Mouse (Mus musculus): ENCODE data around the gene BC034090. TPM values are rescaled to one million over a fixed set of nuclear protein-coding genes. Genes with fewer than 3 reads are reported as not detected.

Gene BC034090
- polyA plus RNA-seq, 1 experiment from 2014 or later, result 1.7 TPM

DNA sequence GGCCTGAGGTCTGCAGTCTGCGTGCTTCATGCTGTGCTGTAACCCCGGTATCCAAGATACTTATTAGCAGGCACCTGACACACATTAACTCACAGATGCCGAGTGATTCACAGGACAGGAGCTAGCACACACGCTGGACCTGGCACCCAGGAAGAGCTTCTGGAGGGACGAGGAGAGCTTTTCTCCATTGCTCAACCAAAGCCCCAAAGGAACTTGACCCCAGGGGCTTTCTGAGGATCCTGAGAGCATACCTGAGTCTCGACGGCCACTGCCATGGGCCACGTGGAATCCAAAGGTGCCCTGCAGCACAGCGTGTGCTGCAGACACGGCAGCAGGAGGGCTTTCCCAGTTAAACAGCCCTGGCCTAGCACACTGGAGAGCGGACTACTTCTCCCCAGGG is 27.9 kb downstream of the BC034090 start:
- 0 out of 2 replicates have a peak, but pooled peaks cover 3% of the 10 kb centered on the region for H3K27me3 ChIP-seq (ENCODE audit: control insufficient read depth, insufficient read depth, low read length)

DNA sequence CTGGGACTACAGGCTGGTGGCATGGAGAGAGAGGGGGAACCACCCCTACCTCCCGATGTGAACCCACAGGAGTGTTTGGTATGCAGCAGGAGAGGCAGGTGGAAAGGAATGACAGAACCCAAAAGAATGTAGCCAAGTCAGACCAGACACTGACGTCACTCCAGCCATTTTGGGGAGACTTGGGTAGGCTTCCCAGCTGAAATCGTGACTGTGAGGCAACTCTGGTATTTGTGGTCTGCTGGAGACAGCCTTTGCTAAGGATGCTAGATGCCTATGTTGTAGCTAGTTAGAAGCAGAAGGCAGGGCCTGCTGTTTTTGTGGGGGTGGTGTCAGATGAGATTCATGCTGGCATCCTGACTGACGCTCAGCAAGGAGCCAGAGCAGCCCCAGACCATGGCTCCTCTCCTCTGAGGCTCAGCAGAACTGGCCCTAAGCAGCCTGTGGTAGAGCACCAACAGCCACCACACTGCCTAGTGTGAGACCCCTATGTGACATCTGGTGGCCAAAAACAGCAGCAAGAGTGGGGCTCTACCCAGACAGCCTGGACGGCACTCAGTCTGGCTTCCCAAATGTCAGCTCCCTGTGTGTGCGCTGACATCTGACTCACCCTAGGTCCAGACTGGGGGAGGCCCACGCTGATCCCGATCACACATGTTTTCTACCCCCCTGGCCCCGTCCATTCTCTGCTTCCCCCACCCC is 29.0 kb downstream of the BC034090 start:
- no peak overlapping the region for H3K27ac ChIP-seq (ENCODE audit: low read depth, low read length)
- H3K4me2 ChIP-seq (replicated peaks; ENCODE audit: low read depth, low read length), result no peak overlapping the region
- ATAC-seq (ENCODE audit: low FRiP score) (peak; percentile 13; the same call in 1 of the 2 replicates), DNase-seq (ENCODE audit: low spot score) (peak; percentile 53)
- peaks cover 18% of the 10 kb centered on the region for H3K4me1 ChIP-seq (replicated peaks; ENCODE audit: control insufficient read depth, insufficient read depth, low read length)
- H3K9ac ChIP-seq (ENCODE audit: low read depth, low read length), result no peak overlapping the region
- H3K36me3 ChIP-seq (ENCODE audit: control insufficient read depth, insufficient read depth, low read length), result no peaks in the 10 kb centered on the region
- WGBS, result 52% methylated on average over 9 of the region's 9 CpGs
- H3K27me3 ChIP-seq (ENCODE audit: control insufficient read depth, insufficient read depth, low read length), result 0 out of 2 replicates have a peak, but pooled peaks cover 3% of the 10 kb centered on the region
- no peaks in the 10 kb centered on the region for H3K9me3 ChIP-seq (ENCODE audit: control insufficient read depth, low read length)
- H3K4me3 ChIP-seq (ENCODE audit: low read depth, low read length), result no peak overlapping the region

More for the DNA sequence above, 27.9 kb downstream of the BC034090 start:
- Histone ChIP-seq H3K9me3 (ENCODE audit: control insufficient read depth, low read length) (no peaks in the 10 kb centered on the region), H3K4me1 (replicated peaks; ENCODE audit: control insufficient read depth, insufficient read depth, low read length) (peaks cover 16% of the 10 kb centered on the region), H3K4me3 (ENCODE audit: low read depth, low read length) (no peak overlapping the region), H3K4me2 (replicated peaks; ENCODE audit: low read depth, low read length) (no peak overlapping the region), H3K27ac (ENCODE audit: low read depth, low read length) (no peak overlapping the region), H3K36me3 (ENCODE audit: control insufficient read depth, insufficient read depth, low read length) (no peaks in the 10 kb centered on the region), H3K9ac (ENCODE audit: low read depth, low read length) (no peak overlapping the region)
- DNase-seq (ENCODE audit: low spot score) (no peak), ATAC-seq (ENCODE audit: low FRiP score) (no peak)
- WGBS, result 72% methylated on average over 11 of the region's 11 CpGs

DNA sequence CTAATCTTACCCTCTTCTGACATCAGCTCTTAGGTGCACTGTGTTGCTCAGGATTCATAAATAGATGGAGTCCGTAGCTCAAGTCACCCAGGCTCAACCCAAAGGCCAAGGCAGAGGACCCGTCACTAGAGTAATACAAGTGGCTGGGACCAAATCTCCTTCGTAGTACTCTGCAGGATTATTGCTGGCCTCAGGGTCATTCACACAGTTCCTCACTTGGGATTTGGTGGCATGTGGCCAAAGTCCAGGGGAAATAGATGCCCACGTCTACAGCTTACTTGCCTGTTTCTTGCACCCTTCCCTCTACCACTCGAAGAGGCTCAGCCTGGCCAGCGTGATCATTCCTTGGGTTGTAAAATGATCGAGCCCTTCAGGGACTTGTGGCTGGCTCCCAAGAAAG is 30.3 kb downstream of the BC034090 start:
- no peak overlapping the region for H3K9ac ChIP-seq (ENCODE audit: low read depth, low read length)
- no peak overlapping the region for H3K4me2 ChIP-seq (replicated peaks; ENCODE audit: low read depth, low read length)
- no peak overlapping the region for H3K4me3 ChIP-seq (ENCODE audit: low read depth, low read length)
- no peaks in the 10 kb centered on the region for H3K9me3 ChIP-seq (ENCODE audit: control insufficient read depth, low read length)
- peaks cover 18% of the 10 kb centered on the region for H3K4me1 ChIP-seq (replicated peaks; ENCODE audit: control insufficient read depth, insufficient read depth, low read length)
- ATAC-seq (ENCODE audit: low FRiP score) (no peak), DNase-seq (ENCODE audit: low spot score) (no peak)
- H3K27ac ChIP-seq (ENCODE audit: low read depth, low read length), result no peak overlapping the region
- 87% methylated on average over 7 of the region's 7 CpGs for WGBS
- no peaks in the 10 kb centered on the region for H3K36me3 ChIP-seq (ENCODE audit: control insufficient read depth, insufficient read depth, low read length)
- 0 out of 2 replicates have a peak, but pooled peaks cover 3% of the 10 kb centered on the region for H3K27me3 ChIP-seq (ENCODE audit: control insufficient read depth, insufficient read depth, low read length)

DNA sequence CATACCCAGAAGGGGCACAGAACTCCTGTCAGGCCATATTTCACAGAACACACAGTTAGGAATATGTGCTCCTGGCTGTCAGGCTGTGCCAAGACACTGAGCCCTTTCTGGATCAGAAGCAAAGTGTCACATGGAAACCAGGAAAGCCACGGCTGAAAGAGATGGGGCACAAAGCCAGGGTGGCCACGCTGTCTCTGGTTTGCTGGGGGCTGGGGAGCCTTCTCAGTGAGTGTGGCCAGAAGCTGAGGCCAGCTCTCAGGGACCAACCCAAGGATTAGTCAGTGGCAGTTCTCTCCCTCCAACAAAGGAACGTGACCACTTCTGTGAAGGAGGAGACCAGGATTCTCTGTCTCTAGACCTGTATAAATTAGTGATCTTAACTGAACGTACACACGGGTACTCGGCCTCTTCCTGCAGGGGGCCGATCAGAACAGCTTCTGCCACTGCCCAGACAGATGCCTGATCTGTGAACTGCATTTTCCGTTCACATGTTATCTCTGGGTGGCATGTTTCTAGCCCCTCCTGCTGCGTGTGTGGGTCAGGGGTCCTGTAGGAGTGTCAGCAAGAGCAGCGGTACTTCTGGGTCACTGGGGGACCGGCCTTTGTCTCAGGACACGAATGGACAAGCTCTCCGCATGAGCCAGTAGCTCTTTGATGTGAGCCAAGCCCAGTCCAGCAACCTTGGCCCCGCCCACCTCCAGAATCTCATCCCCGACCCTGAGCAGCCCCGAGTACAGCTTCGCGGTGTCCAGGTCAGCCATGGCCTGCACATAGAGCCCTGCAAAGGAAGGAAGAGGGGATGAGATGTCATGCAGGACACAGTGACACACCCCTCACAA is 31.1 kb downstream of the BC034090 start:
- Histone ChIP-seq H3K4me2 (replicated peaks; ENCODE audit: low read depth, low read length) (peak overlapping the region; percentile 7; the same call in 1 of the 2 replicates), H3K4me1 (replicated peaks; ENCODE audit: control insufficient read depth, insufficient read depth, low read length) (peaks cover 18% of the 10 kb centered on the region), H3K9me3 (ENCODE audit: control insufficient read depth, low read length) (no peaks in the 10 kb centered on the region), H3K9ac (ENCODE audit: low read depth, low read length) (peak overlapping the region; percentile 49), H3K27ac (ENCODE audit: low read depth, low read length) (peak overlapping the region; percentile 75), H3K36me3 (ENCODE audit: control insufficient read depth, insufficient read depth, low read length) (no peaks in the 10 kb centered on the region), H3K4me3 (ENCODE audit: low read depth, low read length) (no peak overlapping the region), H3K27me3 (ENCODE audit: control insufficient read depth, insufficient read depth, low read length) (0 out of 2 replicates have a peak, but pooled peaks cover 3% of the 10 kb centered on the region)
- ATAC-seq (ENCODE audit: low FRiP score) (peak; percentile 38), DNase-seq (ENCODE audit: low spot score) (peak; percentile 62)
- WGBS, result 9% methylated on average over 18 of the region's 18 CpGs

DNA sequence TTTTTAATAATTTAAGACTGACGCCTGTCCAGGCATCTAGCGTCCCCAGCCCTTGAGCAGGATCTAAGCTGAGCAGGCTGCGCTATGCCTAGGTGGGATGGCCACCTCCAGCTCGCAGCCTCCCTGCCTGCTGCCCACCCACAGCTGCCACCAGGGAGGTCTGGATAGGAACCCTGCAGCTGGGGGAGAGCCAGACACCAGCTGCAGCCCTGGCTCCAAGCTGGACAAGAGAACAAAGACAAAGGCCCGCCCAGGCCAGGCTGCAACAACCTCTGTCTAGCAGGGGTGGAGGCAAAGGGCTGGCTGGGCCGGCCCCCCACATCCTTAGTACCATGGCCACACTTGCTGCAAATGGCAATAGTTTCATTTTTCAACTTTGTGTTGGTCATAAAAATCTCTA is 31.8 kb downstream of the BC034090 start:
- 0 out of 2 replicates have a peak, but pooled peaks cover 3% of the 10 kb centered on the region for H3K27me3 ChIP-seq (ENCODE audit: control insufficient read depth, insufficient read depth, low read length)
- WGBS, result 6% methylated on average over 6 of the region's 6 CpGs
- no peak overlapping the region for H3K4me3 ChIP-seq (ENCODE audit: low read depth, low read length)
- peak overlapping the region; percentile 75 for H3K27ac ChIP-seq (ENCODE audit: low read depth, low read length)
- DNase-seq (ENCODE audit: low spot score) (peak; percentile 83), ATAC-seq (ENCODE audit: low FRiP score) (peak; percentile 72)
- H3K4me1 ChIP-seq (replicated peaks; ENCODE audit: control insufficient read depth, insufficient read depth, low read length), result peaks cover 18% of the 10 kb centered on the region
- no peaks in the 10 kb centered on the region for H3K36me3 ChIP-seq (ENCODE audit: control insufficient read depth, insufficient read depth, low read length)
- no peak overlapping the region for H3K4me2 ChIP-seq (replicated peaks; ENCODE audit: low read depth, low read length)
- no peaks in the 10 kb centered on the region for H3K9me3 ChIP-seq (ENCODE audit: control insufficient read depth, low read length)
- H3K9ac ChIP-seq (ENCODE audit: low read depth, low read length), result peak overlapping the region; percentile 49

DNA sequence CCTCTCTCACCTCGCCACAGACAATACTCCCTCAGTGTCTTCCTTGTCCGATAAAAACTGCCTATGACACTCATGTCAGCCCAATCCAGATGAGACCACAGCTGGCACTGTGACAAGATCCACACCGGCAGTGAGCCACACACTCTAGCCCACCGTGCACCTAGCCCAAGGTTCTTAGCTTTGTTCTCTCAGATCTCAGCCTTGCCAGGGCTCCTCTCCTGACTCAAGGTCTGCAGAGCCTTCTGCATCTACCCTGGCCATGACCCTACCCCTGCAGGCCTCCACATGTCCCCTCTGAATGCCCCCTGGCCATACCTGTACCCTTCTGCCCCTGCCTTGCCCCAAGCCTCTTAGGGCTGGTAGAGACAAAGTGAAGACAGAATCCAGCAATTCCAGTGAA is 32.2 kb downstream of the BC034090 start:
- WGBS, result 52% methylated on average over 4 of the region's 4 CpGs
- Histone ChIP-seq H3K9me3 (ENCODE audit: control insufficient read depth, low read length) (no peaks in the 10 kb centered on the region), H3K4me2 (replicated peaks; ENCODE audit: low read depth, low read length) (no peak overlapping the region), H3K9ac (ENCODE audit: low read depth, low read length) (peak overlapping the region; percentile 49), H3K36me3 (ENCODE audit: control insufficient read depth, insufficient read depth, low read length) (no peaks in the 10 kb centered on the region), H3K4me3 (ENCODE audit: low read depth, low read length) (no peak overlapping the region), H3K27me3 (ENCODE audit: control insufficient read depth, insufficient read depth, low read length) (0 out of 2 replicates have a peak, but pooled peaks cover 3% of the 10 kb centered on the region), H3K27ac (ENCODE audit: low read depth, low read length) (peak overlapping the region; percentile 75), H3K4me1 (replicated peaks; ENCODE audit: control insufficient read depth, insufficient read depth, low read length) (peaks cover 18% of the 10 kb centered on the region)
- ATAC-seq (ENCODE audit: low FRiP score) (peak; percentile 19; the same call in 1 of the 2 replicates), DNase-seq (ENCODE audit: low spot score) (no peak)

DNA sequence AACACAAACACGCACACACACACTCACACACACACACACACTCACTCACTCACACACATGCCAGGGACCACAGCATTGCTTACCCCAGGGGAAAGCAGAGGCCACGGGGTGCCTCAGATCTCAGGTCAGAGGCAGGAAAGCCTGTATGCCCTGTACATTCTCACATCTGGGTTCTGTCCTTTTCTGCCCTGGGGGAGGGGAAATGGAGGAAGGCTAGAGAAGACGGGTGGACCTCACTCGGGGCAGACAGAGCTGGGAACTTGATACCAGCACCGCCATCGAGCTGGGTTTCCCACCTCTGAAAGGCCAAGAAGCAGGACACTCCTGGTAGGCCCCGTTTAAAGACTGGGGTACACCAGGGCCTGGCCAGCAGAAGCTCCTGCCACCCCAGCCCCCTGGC is 33.2 kb downstream of the BC034090 start:
- Histone ChIP-seq H3K4me1 (replicated peaks; ENCODE audit: control insufficient read depth, insufficient read depth, low read length) (peaks cover 18% of the 10 kb centered on the region), H3K4me2 (replicated peaks; ENCODE audit: low read depth, low read length) (no peak overlapping the region), H3K9ac (ENCODE audit: low read depth, low read length) (no peak overlapping the region), H3K36me3 (ENCODE audit: control insufficient read depth, insufficient read depth, low read length) (no peaks in the 10 kb centered on the region), H3K27ac (ENCODE audit: low read depth, low read length) (no peak overlapping the region), H3K4me3 (ENCODE audit: low read depth, low read length) (no peak overlapping the region), H3K27me3 (ENCODE audit: control insufficient read depth, insufficient read depth, low read length) (0 out of 2 replicates have a peak, but pooled peaks cover 3% of the 10 kb centered on the region), H3K9me3 (ENCODE audit: control insufficient read depth, low read length) (no peaks in the 10 kb centered on the region)
- no peak for DNase-seq (ENCODE audit: low spot score)
- no peak for ATAC-seq (ENCODE audit: low FRiP score)
- WGBS, result 36% methylated on average over 7 of the region's 7 CpGs

DNA sequence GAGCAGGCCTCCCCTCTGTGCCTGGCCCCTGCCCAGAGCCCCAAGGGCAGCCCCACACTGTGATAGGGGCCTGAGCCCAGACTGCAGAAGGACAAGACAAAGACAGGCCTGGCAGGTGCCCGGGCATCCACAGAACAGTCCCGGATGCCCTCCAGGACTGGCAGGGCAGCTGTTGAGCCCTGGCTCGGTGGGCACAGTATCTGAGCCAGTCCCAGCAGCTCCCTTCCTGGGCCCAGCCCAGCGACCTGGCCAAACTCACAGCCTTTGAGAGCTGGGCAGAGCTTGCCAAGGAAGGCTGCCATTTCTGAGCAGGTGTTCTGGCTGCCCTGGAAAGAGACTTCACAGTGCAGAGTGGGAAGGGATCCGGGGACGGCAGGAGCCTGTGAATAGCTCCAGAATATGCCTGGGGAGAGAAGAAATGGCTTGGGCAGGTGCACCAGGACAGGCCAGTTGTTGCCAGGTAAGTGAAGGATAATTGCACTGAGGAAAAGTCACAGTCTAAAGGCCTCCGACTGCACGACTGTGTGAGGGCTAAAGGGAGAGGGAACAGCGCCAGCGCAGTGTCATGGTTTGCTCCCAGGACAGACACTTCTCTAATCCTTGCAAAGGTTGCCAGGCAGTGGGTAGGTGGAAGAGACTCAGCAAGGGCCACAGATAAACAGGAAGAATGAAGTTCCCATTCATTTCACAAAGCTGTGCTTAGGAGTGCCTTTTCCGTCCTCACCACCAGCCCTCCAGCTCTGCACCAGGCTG is 34.1 kb downstream of the BC034090 start:
- Histone ChIP-seq H3K4me2 (replicated peaks; ENCODE audit: low read depth, low read length) (no peak overlapping the region), H3K4me1 (replicated peaks; ENCODE audit: control insufficient read depth, insufficient read depth, low read length) (peaks cover 21% of the 10 kb centered on the region), H3K9ac (ENCODE audit: low read depth, low read length) (no peak overlapping the region), H3K27ac (ENCODE audit: low read depth, low read length) (no peak overlapping the region), H3K36me3 (ENCODE audit: control insufficient read depth, insufficient read depth, low read length) (no peaks in the 10 kb centered on the region), H3K27me3 (ENCODE audit: control insufficient read depth, insufficient read depth, low read length) (0 out of 2 replicates have a peak, but pooled peaks cover 3% of the 10 kb centered on the region), H3K9me3 (ENCODE audit: control insufficient read depth, low read length) (no peaks in the 10 kb centered on the region), H3K4me3 (ENCODE audit: low read depth, low read length) (no peak overlapping the region)
- ATAC-seq (ENCODE audit: low FRiP score) (no peak), DNase-seq (ENCODE audit: low spot score) (no peak)
- 76% methylated on average over 11 of the region's 11 CpGs for WGBS
